Mouse (Mus musculus) MEL-GATA-1-ER (cell line): Measurements from ENCODE around the gene Tppp.
"Not testable (repeated sequence)": the region's sequence is repeated elsewhere in the genome, so short reads cannot be mapped to it uniquely, and the experiment has no call there.

ENCODE experiments used
- DNase-seq: peaks from one replicate; pipeline ENCODE4 v3.0.0-alpha.2; 2012; ENCODE audit warnings: low read depth; ENCODE audit errors: extremely low read depth

Gene Tppp

DNA sequence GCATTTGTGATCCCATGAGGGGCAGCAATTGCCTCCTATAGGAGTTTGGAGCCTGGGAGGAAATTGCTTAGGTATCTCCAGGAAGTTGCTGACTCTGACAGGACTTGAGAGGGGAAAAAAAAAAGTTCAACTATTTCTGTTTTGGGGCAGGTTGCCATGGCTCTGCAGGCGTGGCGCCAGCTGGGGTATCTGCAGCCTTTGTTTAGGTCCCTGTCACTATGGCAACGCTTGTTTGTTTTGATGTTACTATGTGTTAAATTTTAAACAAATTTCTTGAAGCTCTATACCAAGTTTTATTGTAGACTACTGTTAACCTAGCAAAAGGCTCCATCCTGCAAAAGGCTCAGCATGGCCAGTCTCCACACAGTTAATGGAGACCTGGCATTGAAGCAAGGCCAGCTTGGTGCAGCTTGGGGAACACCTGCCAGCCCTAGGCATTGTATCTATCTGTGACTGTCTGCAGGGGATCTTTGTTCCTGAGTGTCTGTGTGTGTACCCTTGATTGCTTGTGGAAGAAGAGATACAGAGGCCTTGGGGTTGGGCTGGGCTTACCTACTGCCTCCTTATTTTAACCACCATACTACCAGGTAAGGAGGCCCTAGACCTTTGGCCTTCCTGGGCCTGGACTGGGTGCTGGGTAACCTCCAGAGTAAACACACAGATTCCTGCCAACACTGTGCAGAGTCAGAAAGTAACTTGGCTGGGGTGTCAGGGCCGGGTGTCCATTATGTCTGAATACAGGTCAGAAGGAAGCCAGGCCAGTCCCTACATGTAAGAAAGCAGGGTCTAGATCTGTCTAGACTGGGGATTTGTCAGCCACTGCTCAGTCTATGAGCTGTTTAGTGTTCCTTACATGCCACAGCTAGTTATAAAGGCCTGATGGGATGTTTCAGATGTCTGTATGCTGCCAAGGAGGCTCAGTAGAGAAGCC is 16.2 kb downstream of the Tppp start:
- no peak for DNase-seq

DNA sequence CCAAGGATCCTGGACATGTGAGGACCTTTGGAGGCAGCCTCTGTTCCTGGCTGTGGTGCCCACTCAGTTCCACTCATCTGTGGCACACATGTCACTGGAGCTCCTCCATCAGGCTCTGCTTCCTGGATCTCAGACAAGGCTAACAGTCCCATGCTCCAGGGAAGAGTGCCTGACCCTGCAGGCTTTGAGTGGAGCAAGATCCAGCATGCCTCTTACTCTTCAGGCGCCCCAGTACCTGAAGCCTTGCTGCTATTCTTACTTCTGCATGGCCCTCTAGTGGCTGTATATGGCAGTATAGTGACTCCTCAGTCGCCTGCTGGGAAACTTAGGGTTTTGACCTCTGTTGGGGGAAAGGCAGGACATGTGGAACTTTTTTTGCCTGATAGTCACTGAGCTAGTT is 17.0 kb downstream of the Tppp start:
- DNase-seq, result no peak

DNA sequence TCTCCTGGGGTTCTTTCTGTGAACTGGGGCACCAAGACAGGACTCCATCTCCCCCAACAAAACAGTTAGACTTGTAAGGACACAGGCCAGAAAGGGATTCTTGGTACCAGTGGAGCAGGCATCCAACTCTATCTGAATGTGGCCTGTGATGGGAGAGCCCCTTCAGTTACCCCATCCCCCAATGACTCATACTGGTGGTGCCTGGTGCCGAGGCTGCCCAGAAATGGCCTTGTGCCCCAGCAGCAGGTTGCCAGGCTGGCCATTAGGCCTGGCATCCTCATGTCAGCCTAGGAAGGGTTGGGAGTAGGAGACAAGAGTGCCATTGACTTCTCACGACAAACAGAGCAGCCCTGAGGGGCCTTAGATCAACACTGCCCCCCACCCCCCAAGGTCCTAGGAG is 18.9 kb downstream of the Tppp start:
- no peak for DNase-seq

DNA sequence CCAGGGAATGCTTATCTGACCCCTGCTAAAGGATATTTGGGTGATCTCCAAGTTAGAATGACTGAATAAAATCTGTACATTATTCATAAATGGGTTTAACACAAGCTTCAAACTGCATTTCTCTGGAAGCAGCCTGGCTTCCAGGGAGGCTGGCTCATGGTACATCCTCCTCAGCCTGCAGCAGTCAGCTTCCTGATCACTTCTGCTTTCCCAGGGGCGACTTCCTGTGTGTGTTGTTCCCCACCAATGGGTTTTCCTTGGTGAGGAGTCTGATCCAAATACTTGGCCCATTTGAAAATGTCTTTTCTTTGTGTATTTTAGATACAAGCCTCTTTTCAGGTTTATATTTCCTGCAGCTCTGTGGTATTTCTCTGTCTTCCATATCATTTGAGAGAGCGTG is 19.8 kb downstream of the Tppp start:
- no peak for DNase-seq

GRCm38 (mm10) chr13:74030691-74031090 is 21.5 kb downstream of the Tppp start:
- DNase-seq, result no peak

DNA sequence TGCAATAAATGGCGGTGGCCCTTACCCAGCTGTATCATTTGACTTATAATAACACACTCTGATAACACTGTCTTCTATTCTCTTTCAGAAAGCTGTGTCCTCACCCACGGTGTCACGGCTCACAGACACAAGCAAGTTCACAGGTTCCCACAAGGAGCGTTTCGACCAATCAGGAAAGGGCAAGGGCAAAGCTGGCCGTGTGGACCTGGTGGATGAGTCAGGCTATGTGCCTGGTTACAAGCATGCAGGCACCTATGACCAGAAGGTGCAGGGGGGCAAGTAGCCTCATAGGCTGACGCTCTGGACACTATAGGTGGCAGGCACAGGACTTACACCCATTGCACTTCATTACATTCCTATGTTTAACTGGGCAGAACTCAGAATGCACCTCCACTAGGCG is 21.9 kb downstream of the Tppp start:
- DNase-seq, result no peak

- no peak for DNase-seq
Measured at GRCm38 (mm10) chr13:74034756-74035155, 25.5 kb downstream of the Tppp start.

DNA sequence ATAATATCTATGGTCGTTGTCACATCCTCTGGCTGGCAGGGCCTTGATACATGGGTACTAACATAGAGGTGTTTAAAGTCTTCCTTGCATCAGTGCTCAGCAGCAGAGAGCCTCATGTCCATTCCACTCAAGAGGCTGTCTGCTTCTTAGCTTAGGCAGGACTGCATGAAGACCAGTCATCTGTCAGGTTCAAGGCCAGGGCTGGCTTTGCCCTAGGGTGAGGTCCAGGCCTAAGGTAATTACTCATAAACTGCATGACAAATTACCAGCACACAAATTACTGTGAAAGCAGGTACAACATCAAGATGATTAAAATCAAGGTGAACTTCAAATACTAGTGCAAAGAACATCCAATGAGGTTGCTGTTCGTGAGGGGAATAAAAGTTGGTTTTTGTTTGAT is 26.6 kb downstream of the Tppp start:
- DNase-seq, result no peak

DNA sequence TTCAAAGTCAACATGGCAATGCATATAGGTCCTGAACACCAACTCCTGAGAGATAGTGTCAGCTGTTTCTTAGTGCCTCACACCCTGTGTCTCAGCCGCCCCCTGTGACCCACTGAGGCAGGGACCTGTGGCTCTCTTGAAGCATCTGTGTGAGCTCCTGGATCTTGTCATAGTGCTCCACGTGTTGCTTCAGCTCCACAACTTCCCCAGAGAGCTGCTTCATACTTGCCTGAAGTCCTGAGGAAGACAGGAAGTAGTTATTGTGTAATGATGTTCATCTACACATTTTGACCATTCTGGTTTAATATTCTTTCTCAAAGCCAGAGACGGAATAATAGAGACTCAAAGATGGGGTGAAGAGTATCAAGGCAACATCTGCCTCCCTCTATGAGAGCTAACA is 30.7 kb downstream of the Tppp start:
- no peak for DNase-seq

GRCm38 (mm10) chr13:74056194-74056593 is 47.0 kb downstream of the Tppp start:
- DNase-seq, result no peak

- no peak for DNase-seq
Measured at GRCm38 (mm10) chr13:74058081-74058480, 48.9 kb downstream of the Tppp start.

DNA sequence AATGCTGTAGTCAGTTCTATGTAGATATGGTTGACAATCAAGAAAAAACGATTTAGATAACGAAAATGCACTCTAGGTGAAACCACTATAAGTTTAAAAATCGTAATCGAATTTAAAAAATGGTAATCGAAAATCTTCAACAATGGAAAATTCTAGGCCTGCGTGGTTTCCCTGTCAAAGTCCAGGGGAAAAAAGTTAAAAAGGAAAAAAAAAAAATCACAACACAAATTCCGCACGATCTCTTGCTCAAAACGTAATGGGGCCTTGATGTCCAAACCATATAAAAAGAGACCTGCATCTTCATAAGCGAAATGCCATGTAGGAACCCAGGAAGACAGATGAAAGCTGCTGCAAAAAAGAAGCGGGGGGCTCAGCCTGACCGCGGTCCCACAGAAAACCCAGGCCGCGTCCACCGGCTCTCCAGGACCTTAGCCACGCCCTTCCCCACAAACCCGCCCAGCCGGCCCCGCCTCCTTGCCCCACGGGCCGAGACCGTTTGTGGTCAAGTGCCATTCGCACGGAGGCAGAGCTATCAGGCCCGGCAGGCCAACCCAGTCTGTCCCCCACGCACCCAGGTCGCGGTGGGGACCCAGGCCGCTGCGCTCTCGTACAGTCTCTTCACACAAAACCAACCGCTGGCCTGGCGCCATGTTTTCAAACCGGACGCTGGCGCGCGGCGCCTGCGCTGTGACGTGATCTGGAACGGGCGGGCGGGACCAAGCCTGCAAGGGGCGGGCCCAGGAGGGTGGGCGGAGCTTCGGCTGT is 52.6 kb downstream of the Tppp start, which contains the start of gene Cep72:
Gene Cep72, minus strand, starts transcription at position 687 of the 765 bp plus-strand sequence.
- no peak for DNase-seq

DNA sequence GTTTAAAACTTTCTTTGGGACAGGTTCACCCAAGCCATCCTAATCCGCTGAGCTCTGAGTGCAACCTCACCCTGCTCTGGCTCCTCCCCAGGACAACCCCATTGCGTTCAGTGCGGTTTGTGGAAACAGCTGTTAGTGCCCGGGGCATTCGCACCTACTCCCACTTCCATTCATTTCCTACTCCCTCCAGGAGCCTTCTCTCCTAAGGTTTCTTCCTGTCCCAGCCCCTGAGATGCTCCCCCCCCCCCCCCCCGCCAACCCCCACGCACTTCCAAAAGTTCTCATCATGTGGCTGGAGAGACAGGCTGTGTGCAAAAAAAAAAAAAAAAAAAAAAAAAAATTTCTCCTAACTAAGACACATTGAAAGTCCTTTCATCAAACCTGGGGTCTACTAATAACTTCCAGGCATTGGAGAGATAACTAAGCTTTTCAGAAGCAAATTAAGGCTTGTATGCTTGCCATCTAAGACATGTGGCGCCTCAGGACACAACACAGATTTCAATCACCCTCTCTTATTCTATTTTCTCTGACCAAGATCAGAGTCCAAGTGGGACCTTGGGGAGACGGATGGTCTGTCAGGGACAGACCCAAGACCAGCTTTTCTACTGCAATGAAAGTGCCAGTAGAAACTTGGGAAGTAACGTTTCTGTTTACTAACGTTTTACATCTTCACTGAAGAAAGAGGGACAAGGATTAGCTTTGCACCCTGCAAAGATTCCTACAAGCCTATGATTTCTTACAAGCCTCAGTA is 53.3 kb downstream of the Tppp start:
- DNase-seq, result peak; percentile 75

DNA sequence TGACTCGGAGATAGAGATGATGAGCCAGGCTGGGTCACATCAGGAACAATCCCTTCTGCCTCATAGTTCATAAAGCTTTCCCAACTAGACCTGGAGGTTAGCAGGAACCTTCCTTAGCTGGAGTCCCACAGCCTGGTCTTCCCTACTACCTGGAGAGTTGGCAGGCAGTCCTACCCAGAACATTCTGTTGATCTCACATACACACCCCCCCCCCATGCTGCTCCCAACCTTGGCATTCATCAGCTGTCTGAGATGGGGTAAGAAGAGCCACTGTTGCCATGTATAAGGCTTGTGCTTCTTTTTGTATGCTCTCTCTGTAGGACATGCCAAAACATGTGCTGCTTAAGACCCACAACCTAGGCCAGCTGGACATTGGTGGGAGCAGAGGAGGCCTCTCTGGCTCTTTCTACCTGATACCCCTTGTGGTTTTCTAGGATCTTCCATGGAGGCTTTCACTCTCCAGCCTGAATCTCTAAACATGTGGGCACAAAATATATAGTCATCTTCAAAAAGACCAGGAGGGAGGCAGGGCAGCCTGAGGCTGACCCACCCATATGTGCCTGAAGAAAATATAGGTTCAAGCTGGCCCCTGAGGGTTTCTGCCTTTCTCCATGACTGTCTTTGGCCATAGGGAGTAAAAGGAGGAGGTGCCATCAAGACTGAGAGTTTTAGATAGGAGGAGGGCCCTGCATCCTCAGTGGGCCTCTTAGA is 54.3 kb downstream of the Tppp start:
- DNase-seq, result no peak

DNA sequence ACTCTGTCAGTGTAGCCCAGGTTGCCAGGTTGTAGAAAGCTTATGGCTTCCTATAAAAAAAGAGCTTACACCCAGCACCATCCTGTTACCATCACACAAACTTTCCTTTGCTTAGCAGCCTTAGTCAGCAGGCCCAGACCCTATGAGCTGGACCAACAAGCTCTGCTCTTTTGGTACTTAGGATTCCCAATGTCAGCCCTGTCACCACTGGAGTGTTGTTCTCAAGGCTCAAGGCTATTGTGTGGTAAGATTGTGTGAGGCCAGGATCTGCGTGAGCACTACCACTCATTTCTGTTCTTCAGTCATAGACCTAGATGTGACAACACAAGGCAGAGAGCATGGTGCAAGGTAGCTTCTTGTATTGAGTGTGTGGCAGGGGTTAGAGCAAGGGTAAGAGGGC is 57.4 kb downstream of the Tppp start:
- no peak for DNase-seq

GRCm38 (mm10) chr13:74071244-74071643 is 62.0 kb downstream of the Tppp start:
- DNase-seq, result not testable (repeated sequence)

DNA sequence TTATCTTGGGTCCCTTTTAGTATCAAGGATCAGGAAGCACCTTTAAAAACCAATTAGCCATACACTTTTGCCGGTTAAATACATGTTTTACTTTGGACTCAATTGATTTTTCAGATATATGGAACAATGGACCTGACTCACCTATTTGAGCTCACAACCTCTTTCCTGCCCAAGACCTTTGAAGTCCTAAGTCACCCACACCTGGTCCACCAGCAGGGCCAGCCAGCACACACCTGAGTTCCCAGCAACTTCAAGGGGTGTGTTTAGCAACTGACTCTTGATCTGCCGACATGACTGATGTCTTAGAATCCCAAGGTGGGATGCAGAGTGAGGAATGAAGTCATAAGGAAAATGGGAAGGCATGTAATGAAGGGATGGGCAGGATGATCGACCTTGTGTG is 62.5 kb downstream of the Tppp start:
- DNase-seq, result no peak

DNA sequence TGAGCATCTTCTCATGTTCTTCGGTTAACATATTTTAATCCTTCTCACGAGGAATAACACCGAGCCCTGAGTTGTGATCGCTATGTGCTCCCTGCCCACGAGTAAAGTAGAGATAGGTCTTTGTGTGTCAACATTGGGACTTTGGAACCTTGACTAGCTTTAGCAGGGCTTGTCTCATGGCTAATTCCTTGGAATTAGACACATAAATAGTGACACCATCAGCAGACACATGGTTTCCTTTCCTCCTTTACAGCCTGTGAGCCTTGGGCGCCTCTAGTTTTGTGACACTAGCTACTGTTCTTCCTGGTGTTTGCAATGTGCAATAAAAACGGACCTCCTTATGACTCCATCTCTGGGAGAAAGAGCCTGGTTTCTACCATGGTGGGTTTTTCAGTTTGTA is 64.2 kb downstream of the Tppp start:
- no peak for DNase-seq
